In genomic region chr11:101582054-101583035, GRCm38 (mm10) we compare ENCODE assay signal across 8 mouse cellular contexts. TPM values are rescaled to one million over a fixed set of nuclear protein-coding genes. Genes with fewer than 3 reads are reported as not detected.
DNase-seq lines count a peak whose midpoint lies in the region.

TSS of gene Tmem106a (plus strand) at chr11:101582242.

- peak; percentile 19 to 48 for DNase-seq in cerebellum, postnatal 25 days
- DNase-seq in cerebellum, adult 9-11 months = no peak
- DNase-seq in embryo, embryonic 9.5 days (ENCODE audit: extremely low spot score) = peak; percentile 80
- peak; percentile 64 for DNase-seq in heart, adult 8-10 months (ENCODE audit: low spot score)
- peak; percentile 75 to 82 for DNase-seq in kidney, adult 8-10 months
- peak; percentile 75 for DNase-seq in lung, postnatal 10 days
- peak; percentile 67 for DNase-seq in ovary, postnatal 36 days (ENCODE audit: low spot score)
- DNase-seq in yolk sac, embryonic 10.5 days (ENCODE audit: low spot score) = peak; percentile 93

RNA-seq across cellular contexts. Expression of gene Tmem106a, which starts in this region (rescaled TPM):
- total RNA-seq in heart, adult 8-10 months (2022) = 1 to 10 TPM; 3.8 to 6.8 (median 4.1) TPM
